Mouse (Mus musculus) midbrain, embryonic 11.5 days (tissue): ENCODE data around the gene Rab4b. TPM values are rescaled to one million over a fixed set of nuclear protein-coding genes. Genes with fewer than 3 reads are reported as not detected.

Experiments
- ATAC-seq: fragments of 200-750 bp; cut with Nextera tagmentation; 2 replicates; pipeline ENCODE4 v1.8.0; 2017; ENCODE audit warnings: moderate TSS enrichment, moderate library complexity; ENCODE audit not compliant: low FRiP score
- DNase-seq: peaks from one replicate; pipeline ENCODE4 v3.0.0; 2015; ENCODE audit warnings: low spot score; ENCODE audit errors: missing footprints
- H3K27ac ChIP-seq: fragments of 300-500 bp; sonication (generic); 2 replicates; pipeline ENCODE4 v1.5.1; 2014; ENCODE audit warnings: low read depth, low read length
- H3K27me3 ChIP-seq: fragments of 300-500 bp; sonication (generic); 2 replicates; pipeline ENCODE4 v1.6.1; 2014; ENCODE audit warnings: mild to moderate bottlenecking, low read length, moderate library complexity, mixed read lengths; ENCODE audit not compliant: control insufficient read depth, insufficient read depth
- H3K36me3 ChIP-seq: fragments of 300-500 bp; sonication (generic); 2 replicates; pipeline ENCODE4 v1.6.1; 2014; ENCODE audit warnings: mild to moderate bottlenecking, low read length, moderate library complexity, mixed read lengths; ENCODE audit not compliant: control insufficient read depth, insufficient read depth
- H3K4me1 ChIP-seq: fragments of 300-500 bp; sonication (generic); 2 replicates; pipeline ENCODE4 v1.6.1; 2014; ENCODE audit warnings: low read length; ENCODE audit not compliant: control insufficient read depth, insufficient read depth
- H3K4me2 ChIP-seq: fragments of 300-500 bp; sonication (generic); 2 replicates; pipeline ENCODE4 v1.6.1; 2014; ENCODE audit warnings: mild to moderate bottlenecking, moderate library complexity
- H3K4me3 ChIP-seq: fragments of 300-500 bp; sonication (generic); 2 replicates; pipeline ENCODE4 v1.5.1; 2014; ENCODE audit warnings: low read depth, low read length
- H3K9ac ChIP-seq: fragments of 300-500 bp; sonication (generic); 2 replicates; pipeline ENCODE4 v1.6.1; 2014; ENCODE audit warnings: low read length
- H3K9me3 ChIP-seq: fragments of 300-500 bp; sonication (generic); 2 replicates; pipeline ENCODE4 v1.6.1; 2016; ENCODE audit warnings: low read length; ENCODE audit not compliant: control insufficient read depth
- WGBS: fragments of 180-500 bp; shearing (Covaris S2); extraction: QIAGEN DNeasy Blood & Tissue Kit; methylation state at CpG from one replicate; pipeline ENCODE4 v1.1.7; 2014; 5-methylcytosine and 5-hydroxymethylcytosine counted together
- polyA plus RNA-seq: library from polyadenylated mRNA; unstranded; fragments of >200 nt; fragmentation: Nextera tagmentation; extraction: Ambion mirVana; gene quantifications from 2 replicates; pipeline ENCODE4 v1.2.1, GENCODE M21; 2014

The Rab4b gene
- polyA plus RNA-seq, 1 experiment from 2014 or later: 57.4 TPM

DNA sequence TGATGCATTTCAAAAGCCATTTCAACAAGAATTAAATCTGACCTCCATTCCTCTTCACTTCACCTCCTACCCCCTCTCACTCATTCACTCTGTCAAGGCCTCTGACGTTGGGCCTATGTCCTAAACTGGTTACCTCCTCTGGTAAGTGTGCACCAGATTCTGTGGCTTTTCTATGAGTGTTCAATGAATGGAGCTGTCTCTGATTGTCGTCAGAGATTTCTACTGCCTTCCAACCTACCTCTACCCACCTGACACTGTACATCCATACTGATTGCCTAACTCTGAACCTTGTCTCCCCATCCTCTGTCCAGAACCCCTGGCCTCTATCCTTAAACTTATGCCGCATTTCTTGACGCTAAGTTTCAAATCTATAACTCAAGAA, 763 bp downstream of the Rab4b start:
- peak overlapping the region; percentile 44 for H3K4me2 ChIP-seq
- H3K36me3 ChIP-seq: no peaks in the 10 kb centered on the region
- WGBS: 31% methylated on average over 4 of the region's 4 CpGs
- peak overlapping the region; percentile 87 for H3K27ac ChIP-seq
- ATAC-seq (peak; percentile 8; the same call in 1 of the 2 replicates), DNase-seq (no peak)
- peak overlapping the region; percentile 72 for H3K4me3 ChIP-seq
- peaks cover 8% of the 10 kb centered on the region for H3K4me1 ChIP-seq
- H3K9me3 ChIP-seq: no peaks in the 10 kb centered on the region
- H3K27me3 ChIP-seq: no peaks in the 10 kb centered on the region
- H3K9ac ChIP-seq: peak overlapping the region; percentile 66

DNA sequence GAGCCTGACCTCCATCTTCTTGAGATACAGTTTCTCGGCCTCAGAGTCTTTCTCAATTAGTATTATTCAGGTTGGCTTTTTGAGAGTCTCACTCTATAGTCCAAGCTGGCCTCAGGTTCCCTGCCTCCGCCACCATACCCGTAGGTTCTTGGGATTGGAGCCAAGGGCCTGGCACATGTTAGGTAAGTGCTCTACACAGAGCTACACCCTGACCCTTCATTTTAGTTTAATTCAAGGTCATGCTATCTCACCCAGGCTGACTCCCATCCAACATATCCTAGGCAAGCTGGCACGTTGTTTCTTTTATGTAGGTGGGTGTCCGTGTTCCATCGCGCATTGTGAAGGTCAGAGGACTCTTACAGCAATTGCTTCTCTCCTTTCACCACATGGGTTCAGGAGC, 3.8 kb downstream of the Rab4b start:
- WGBS: 97% methylated on average over 7 of the region's 7 CpGs
- Histone ChIP-seq H3K4me3 (no peak overlapping the region), H3K27ac (no peak overlapping the region)

DNA sequence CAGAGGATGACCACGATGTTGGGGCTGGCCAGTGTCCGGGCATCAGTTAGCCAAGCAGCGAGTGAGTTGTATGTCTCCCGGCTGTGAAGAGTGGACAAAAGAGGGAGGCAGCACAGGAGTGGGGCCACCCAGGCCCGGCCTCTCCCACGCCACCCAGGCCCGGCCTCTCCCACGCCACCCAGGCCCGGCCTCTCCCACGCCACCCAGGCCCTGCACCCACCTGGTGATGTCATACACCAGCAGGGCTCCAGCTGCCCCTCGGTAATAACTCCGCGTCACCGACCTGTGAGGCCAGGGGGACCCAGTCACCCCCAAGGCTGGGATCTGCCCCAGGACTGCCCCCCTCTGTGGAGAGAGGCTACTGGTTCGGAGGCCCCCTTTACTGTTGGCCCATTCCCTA, 4.2 kb downstream of the Rab4b start:
- Histone ChIP-seq H3K9ac (no peak overlapping the region), H3K4me1 (peaks cover 5% of the 10 kb centered on the region), H3K27ac (no peak overlapping the region), H3K36me3 (no peaks in the 10 kb centered on the region), H3K9me3 (no peaks in the 10 kb centered on the region), H3K27me3 (no peaks in the 10 kb centered on the region), H3K4me3 (no peak overlapping the region), H3K4me2 (no peak overlapping the region)
- ATAC-seq: no peak
- 93% methylated on average over 15 of the region's 15 CpGs for WGBS
- DNase-seq: no peak

More for the DNA sequence above, 3.8 kb downstream of the Rab4b start:
- no peak overlapping the region for H3K4me2 ChIP-seq
- H3K9ac ChIP-seq: no peak overlapping the region
- no peaks in the 10 kb centered on the region for H3K9me3 ChIP-seq
- DNase-seq (no peak), ATAC-seq (no peak)
- H3K36me3 ChIP-seq: no peaks in the 10 kb centered on the region
- H3K27me3 ChIP-seq: no peaks in the 10 kb centered on the region
- H3K4me1 ChIP-seq: peaks cover 6% of the 10 kb centered on the region

DNA sequence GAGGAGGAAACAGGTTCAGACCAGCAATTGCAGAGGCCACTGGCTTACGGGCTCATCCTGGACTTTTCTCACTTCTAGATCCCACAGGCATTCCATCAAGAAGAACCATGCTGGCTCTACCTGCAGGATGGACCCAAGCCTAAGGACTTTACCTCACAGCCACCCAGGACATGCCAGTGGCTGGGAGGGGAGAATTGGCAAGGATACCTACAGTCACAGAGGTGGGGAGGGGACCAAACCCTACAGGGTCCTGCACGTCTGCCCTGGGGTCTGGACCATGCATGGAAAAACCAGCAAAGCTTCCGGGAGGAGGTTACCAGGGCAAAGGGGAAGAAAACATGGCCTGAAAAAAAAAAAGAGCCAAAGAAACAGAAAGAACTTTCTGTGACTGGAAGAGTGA, 7.7 kb downstream of the Rab4b start:
- Histone ChIP-seq H3K4me2 (no peak overlapping the region), H3K36me3 (no peaks in the 10 kb centered on the region), H3K27me3 (no peaks in the 10 kb centered on the region)

DNA sequence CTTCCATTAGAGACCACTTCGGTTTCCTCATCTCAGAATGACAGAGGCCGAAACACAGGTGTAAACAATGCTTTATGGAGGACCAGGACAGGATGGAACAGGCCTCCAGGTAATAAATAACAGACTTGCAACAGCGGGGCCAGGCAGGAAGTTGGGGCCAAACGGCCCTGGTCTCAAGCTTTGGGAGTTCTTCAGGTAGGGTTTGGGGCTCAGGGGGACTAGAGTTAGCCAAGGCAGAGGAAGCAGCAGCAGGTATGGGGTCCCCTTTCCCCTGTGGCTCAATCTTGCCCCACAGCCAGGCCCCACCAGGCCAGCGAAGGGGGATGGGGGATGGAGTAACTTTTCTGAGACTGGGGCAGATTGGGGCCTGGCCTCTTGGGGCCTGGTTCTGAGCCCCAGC, 10.3 kb downstream of the Rab4b start:
- H3K4me3 ChIP-seq: no peak overlapping the region
- WGBS: 95% methylated on average over 5 of the region's 5 CpGs
- no peaks in the 10 kb centered on the region for H3K9me3 ChIP-seq
- H3K9ac ChIP-seq: no peak overlapping the region
- peaks cover 29% of the 10 kb centered on the region for H3K4me1 ChIP-seq
- no peaks in the 10 kb centered on the region for H3K27me3 ChIP-seq
- no peak overlapping the region for H3K27ac ChIP-seq
- no peak overlapping the region for H3K4me2 ChIP-seq
- peaks cover 5% of the 10 kb centered on the region; the same call in 1 of the 2 replicates for H3K36me3 ChIP-seq
- ATAC-seq: no peak
- DNase-seq: no peak

More for the DNA sequence above, 7.7 kb downstream of the Rab4b start:
- peaks cover 5% of the 10 kb centered on the region for H3K4me1 ChIP-seq
- WGBS: 96% methylated on average over 3 of the region's 3 CpGs
- no peak overlapping the region for H3K27ac ChIP-seq
- H3K9ac ChIP-seq: no peak overlapping the region
- no peak overlapping the region for H3K4me3 ChIP-seq
- DNase-seq (no peak), ATAC-seq (no peak)
- H3K9me3 ChIP-seq: no peaks in the 10 kb centered on the region

DNA sequence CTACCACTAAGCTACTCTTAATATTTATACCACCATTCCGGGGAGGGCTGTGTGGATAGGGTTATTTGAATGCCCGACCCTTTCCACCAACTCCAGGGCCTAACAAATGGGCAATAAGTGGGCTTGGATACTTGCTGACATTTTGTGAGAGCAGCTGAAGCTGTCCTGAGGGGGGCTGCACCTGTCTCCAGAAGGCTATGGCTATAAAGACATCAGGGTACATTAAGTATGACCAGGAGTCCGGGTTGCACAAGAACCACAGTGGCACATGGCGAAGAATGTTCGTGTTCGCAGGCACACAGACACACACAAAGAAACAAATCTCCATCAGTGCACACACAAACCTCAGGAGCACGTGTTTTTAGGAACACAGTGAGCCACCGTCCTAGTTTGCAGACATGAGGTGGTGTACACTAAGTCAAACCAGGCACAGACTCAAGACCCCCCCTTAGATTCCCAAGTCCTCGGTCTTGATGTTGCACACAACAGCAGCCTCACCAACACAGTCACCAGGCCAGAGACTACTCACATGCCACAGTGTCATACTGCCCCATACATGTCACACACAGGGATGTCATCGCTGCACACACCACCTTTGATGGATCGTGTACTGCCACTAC, 11.1 kb downstream of the Rab4b start:
- H3K36me3 ChIP-seq: peaks cover 5% of the 10 kb centered on the region; the same call in 1 of the 2 replicates
- peaks cover 36% of the 10 kb centered on the region for H3K4me1 ChIP-seq
- DNase-seq: peak; percentile 86
- peak overlapping the region; percentile 79 for H3K4me2 ChIP-seq
- H3K27ac ChIP-seq: peak overlapping the region; percentile 97
- 78% methylated on average over 11 of the region's 11 CpGs for WGBS
- H3K9me3 ChIP-seq: no peaks in the 10 kb centered on the region
- H3K4me3 ChIP-seq: peak overlapping the region; percentile 78; the same call in 1 of the 2 replicates
- H3K9ac ChIP-seq: peak overlapping the region; percentile 86
- ATAC-seq: no peak
- H3K27me3 ChIP-seq: no peaks in the 10 kb centered on the region

DNA sequence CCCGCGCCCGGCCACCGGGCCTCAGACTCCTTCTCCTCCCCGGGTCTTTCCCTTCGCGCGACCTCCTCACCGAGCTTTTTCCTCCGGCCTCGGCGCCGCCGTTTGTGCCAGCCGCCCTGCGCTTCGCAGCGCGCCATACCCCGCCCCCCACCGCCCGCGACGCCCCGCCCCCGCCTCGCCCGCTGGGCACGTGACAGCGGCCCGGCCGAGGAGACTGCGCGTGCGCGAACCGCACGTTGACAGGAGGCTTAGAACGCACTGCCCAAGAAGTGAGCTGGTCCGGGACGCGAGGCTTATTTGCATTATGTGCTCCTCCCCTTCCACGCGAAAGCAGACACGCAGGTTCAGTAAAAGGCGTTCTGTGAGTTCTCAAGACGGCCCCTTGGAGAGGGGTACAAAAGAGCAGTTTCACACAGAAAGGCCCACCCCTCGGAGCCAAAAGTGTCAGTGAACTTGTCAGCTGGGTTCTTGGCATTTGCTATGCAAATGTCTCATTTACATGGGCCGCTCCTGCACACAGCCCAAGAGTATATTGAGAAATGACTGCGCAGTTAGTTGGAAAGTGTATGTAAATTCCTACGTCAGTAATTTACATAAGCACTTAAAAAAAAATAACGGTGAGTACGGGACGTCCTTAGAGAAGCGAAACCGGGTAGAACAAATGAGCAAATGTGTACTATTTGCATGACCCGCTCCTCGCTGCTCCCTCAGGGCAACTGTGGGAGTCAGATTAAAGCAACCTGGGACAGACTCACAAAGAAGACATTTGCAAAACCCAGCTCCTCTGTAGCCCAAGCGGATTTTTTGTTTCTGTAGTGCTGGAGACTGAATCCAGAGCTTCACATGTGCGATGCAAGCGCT, 11.9 kb downstream of the Rab4b start, which contains the start of gene Egln2:
TSS of gene Egln2 (minus strand) at position 189 of the 861 bp plus-strand sequence.
- ATAC-seq (peak; percentile 88), DNase-seq (peak; percentile 99)
- 2% methylated on average over 54 of the region's 61 CpGs for WGBS
- peak within 1 kb of the TSS; percentile 86 for H3K9ac ChIP-seq
- peak within 1 kb of the TSS; percentile 79 for H3K4me2 ChIP-seq
- peak within 1 kb of the TSS; percentile 78 for H3K4me3 ChIP-seq
- peaks cover 5% of the 10 kb centered on the region; the same call in 1 of the 2 replicates for H3K36me3 ChIP-seq
- peaks cover 36% of the 10 kb centered on the region for H3K4me1 ChIP-seq
- H3K27ac ChIP-seq: peak within 1 kb of the TSS; percentile 97
- H3K9me3 ChIP-seq: no peaks in the 10 kb centered on the region
- no peaks in the 10 kb centered on the region for H3K27me3 ChIP-seq

DNA sequence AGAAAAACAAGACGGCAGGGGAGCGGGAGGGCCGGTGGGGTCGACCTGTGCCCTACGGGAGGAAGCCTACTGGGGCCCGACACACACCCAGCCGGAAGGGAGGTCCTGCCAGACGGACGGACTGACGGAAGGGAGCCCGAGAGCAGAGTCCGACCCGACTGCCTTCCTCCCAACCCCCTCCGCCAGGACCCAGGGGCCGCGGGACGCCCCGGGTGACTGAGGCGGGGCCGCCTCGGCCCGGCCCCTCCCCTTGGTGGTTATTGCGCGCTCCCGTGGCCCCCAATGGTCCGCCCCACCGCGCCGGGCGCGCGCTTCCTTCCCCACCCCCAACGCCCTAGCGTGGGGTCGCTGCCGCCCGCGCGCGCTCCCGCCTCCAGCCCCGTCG, 12.5 kb downstream of the Rab4b start:
- ATAC-seq: peak; percentile 85
- peak; percentile 98 for DNase-seq
- peak overlapping the region; percentile 86 for H3K9ac ChIP-seq
- H3K27me3 ChIP-seq: no peaks in the 10 kb centered on the region
- H3K9me3 ChIP-seq: no peaks in the 10 kb centered on the region
- peak overlapping the region; percentile 79 for H3K4me2 ChIP-seq
- WGBS: 1% methylated on average over 24 of the region's 43 CpGs
- peaks cover 5% of the 10 kb centered on the region; the same call in 1 of the 2 replicates for H3K36me3 ChIP-seq
- H3K27ac ChIP-seq: peak overlapping the region; percentile 97
- H3K4me1 ChIP-seq: peaks cover 38% of the 10 kb centered on the region
- peak overlapping the region; percentile 78 for H3K4me3 ChIP-seq

DNA sequence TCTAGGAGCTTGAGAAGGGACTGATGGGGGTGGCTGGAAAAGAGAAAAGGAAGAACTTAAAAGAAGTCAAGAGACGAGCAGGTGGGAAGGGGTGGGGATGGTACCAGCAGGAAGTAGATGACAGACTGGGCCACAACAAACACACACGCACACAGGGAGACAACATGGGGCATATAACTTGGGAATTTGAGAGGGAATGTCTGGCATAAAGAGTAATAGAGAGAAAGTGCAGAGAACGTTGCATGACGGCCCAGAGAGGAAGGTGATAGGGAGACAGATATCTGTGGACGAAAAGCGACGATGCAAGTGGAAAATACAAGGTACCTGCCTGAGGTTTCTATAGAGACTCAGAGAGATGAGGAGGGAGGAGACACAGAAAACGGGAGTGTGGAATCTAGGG, 13.0 kb downstream of the Rab4b start:
- H3K36me3 ChIP-seq: peaks cover 5% of the 10 kb centered on the region; the same call in 1 of the 2 replicates
- 5% methylated on average over 8 of the region's 8 CpGs for WGBS
- no peak for DNase-seq

More for the DNA sequence above, 13.0 kb downstream of the Rab4b start:
- Histone ChIP-seq H3K27me3 (no peaks in the 10 kb centered on the region), H3K9me3 (no peaks in the 10 kb centered on the region), H3K4me3 (peak overlapping the region; percentile 78), H3K4me2 (peak overlapping the region; percentile 79), H3K4me1 (peaks cover 38% of the 10 kb centered on the region), H3K9ac (peak overlapping the region; percentile 86), H3K27ac (peak overlapping the region; percentile 97)
- no peak for ATAC-seq
